Mouse (Mus musculus) neural tube, embryonic 13.5 days (tissue): ENCODE data around the gene Taf1c. TPM values are rescaled to one million over a fixed set of nuclear protein-coding genes. Genes with fewer than 3 reads are reported as not detected.

Experiments
- ATAC-seq: fragments of 200-750 bp; cut with Nextera tagmentation; 2 replicates; pipeline ENCODE4 v1.8.0; 2017; ENCODE audit warnings: low read depth, mild to moderate bottlenecking, moderate TSS enrichment, moderate library complexity
- H3K27ac ChIP-seq: fragments of 300-500 bp; sonication (generic); replicated peaks from 2 replicates; pipeline ENCODE4 v1.5.1; 2015; ENCODE audit warnings: moderate library complexity, mild to moderate bottlenecking, inconsistent platforms
- H3K27me3 ChIP-seq: fragments of 300-500 bp; sonication (generic); 2 replicates; pipeline ENCODE4 v1.6.1; 2015; ENCODE audit warnings: mild to moderate bottlenecking, inconsistent platforms
- H3K36me3 ChIP-seq: fragments of 300-500 bp; sonication (generic); 2 replicates; pipeline ENCODE4 v1.6.1; 2015; ENCODE audit warnings: mild to moderate bottlenecking, inconsistent platforms
- H3K4me1 ChIP-seq: fragments of 300-500 bp; sonication (generic); replicated peaks from 2 replicates; pipeline ENCODE4 v1.6.1; 2015; ENCODE audit warnings: inconsistent platforms
- H3K4me2 ChIP-seq: fragments of 300-500 bp; sonication (generic); 2 replicates; pipeline ENCODE4 v1.6.1; 2015; ENCODE audit warnings: inconsistent platforms, mild to moderate bottlenecking, moderate library complexity
- H3K4me3 ChIP-seq: fragments of 300-500 bp; sonication (generic); 2 replicates; pipeline ENCODE4 v1.5.1; 2015; ENCODE audit warnings: mild to moderate bottlenecking, inconsistent platforms
- H3K9ac ChIP-seq: fragments of 300-500 bp; sonication (generic); 2 replicates; pipeline ENCODE4 v1.6.1; 2015; ENCODE audit warnings: moderate library complexity, mild to moderate bottlenecking, inconsistent platforms
- H3K9me3 ChIP-seq: fragments of 300-500 bp; sonication (generic); 2 replicates; pipeline ENCODE4 v1.6.1; 2016; ENCODE audit warnings: inconsistent platforms
- WGBS: fragments of 180-500 bp; shearing (Covaris S2); methylation state at CpG from one replicate; pipeline ENCODE4 v1.1.7; 2015; 5-methylcytosine and 5-hydroxymethylcytosine counted together
- polyA plus RNA-seq: library from polyadenylated mRNA; unstranded; fragments of >200 nt; fragmentation: Nextera tagmentation; extraction: Ambion mirVana; gene quantifications from 2 replicates; pipeline ENCODE4 v1.2.1, GENCODE M21; 2015

The Taf1c gene
- polyA plus RNA-seq, 1 experiment from 2014 or later: 14.7 TPM

DNA sequence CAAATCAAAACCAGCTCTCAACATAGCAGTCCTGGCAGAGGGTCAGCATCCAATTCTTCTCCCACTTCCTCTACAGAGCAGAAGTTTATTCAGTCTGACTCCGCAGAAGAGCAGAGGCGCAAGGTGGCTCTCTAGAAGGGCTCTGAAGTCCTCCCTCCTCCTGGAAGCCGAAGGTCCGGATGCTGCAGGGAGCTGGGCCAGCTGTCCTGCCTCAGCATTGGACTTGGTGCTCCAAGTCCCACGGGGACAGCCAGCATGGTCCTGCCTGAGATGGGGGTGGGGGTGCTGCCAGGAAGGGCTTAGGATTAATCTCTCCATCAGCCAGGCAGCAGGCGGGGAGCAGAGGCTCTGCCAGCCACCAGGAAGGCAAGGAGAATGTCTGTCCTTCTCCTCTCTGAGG is 30.4 kb upstream of the Taf1c start, which contains the start of gene Kcng4:
TSS of gene Kcng4 (minus strand) at position 303 of the 400 bp plus-strand sequence.
- 61% methylated on average over 6 of the region's 6 CpGs for WGBS
- ATAC-seq: no peak
- no peak within 1 kb of the TSS for H3K4me2 ChIP-seq
- peaks cover 34% of the 10 kb centered on the region for H3K4me1 ChIP-seq
- no peaks in the 10 kb centered on the region for H3K36me3 ChIP-seq
- H3K4me3 ChIP-seq: no peak within 1 kb of the TSS
- H3K9me3 ChIP-seq: no peaks in the 10 kb centered on the region
- H3K27ac ChIP-seq: 0 out of 2 replicates have a peak within 1 kb of the TSS, but pooled peaks have one; percentile 4
- no peak within 1 kb of the TSS for H3K9ac ChIP-seq
- H3K27me3 ChIP-seq: peaks cover 20% of the 10 kb centered on the region

DNA sequence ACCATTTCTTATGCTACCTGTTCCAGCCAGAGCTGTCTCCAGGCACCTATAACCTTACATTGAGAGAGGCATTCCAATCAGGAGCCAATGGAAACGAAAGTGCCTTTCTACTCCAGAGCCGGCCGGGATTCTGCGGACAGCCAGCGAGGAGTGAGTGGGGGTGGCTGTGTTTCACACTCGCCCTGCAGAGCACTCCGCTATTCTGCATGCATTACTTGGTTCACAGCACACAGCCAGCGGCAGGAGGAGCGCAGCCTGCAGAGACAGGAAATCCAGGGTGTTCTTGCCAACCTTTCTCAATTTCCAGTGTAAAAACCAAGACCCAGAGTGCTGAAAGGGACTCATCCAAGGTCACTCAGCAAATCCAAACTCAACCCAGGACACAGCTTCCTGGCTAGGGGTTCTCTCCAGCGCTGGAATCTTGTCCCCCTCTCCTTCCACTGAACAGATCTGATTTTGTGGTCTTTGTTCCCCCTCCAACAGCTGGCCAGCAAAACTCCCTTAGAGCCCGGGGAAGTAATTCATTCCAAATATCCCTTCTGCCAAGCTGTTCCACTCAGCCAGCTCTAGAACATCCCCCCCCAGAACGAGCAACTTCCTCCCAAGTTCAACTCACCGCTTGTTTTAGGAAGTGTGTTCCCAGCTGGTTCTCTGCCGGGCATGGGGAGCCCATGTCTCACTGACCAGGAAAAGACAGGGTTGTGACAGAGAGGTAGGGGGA is 29.8 kb upstream of the Taf1c start:
- Histone ChIP-seq H3K4me2 (no peak overlapping the region), H3K9ac (no peak overlapping the region), H3K27me3 (peaks cover 20% of the 10 kb centered on the region), H3K27ac (0 out of 2 replicates have a peak overlapping the region, but pooled peaks have one; percentile 4), H3K4me3 (no peak overlapping the region), H3K9me3 (no peaks in the 10 kb centered on the region), H3K4me1 (peaks cover 33% of the 10 kb centered on the region), H3K36me3 (no peaks in the 10 kb centered on the region)
- WGBS: 24% methylated on average over 14 of the region's 14 CpGs
- ATAC-seq: no peak

DNA sequence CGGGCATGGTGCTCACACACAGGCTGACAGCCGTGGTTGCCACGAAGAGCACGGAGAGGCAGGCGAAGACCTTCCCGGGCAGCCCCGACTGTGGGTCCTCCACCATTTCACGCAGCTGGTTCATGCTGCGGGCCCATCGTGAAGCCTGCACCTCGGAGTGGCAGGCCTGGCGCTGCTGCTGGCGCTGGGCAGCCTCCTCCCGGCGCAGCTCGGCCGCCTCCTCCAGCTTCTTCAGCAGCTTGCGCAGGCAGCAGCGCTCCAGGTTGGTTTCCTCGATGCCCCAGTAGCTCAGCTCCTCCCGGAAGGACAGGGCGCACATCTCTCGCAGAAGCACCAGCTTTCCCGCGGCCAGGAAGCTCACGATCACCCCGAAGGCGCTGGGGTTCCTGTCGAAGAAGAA is 27.9 kb upstream of the Taf1c start:
- Histone ChIP-seq H3K4me1 (peaks cover 33% of the 10 kb centered on the region), H3K27me3 (peaks cover 20% of the 10 kb centered on the region), H3K27ac (no peak overlapping the region), H3K9me3 (no peaks in the 10 kb centered on the region), H3K4me2 (no peak overlapping the region), H3K4me3 (no peak overlapping the region), H3K36me3 (no peaks in the 10 kb centered on the region), H3K9ac (0 out of 2 replicates have a peak overlapping the region, but pooled peaks have one; percentile 26)
- ATAC-seq: no peak
- 55% methylated on average over 29 of the region's 29 CpGs for whole genome bisulfite sequencing

DNA sequence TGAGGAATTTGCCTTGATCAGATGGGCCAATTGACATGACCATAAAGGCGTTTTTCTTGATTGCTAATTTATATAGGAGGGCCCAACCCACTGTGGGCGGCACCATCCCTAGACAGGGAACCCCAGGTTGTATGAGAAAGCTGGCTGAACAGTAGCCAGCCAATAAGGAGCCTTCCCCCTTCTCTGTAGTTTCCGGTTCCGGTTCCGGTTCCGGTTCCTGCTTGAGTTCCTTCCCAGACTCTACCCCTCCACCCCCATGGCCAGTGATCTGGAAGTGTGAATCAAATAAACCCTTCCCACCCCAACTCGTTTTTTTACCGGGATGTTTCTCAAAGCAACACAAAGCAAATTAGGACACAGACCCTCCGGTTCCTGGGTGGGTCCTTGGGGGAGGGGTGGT is 27.2 kb upstream of the Taf1c start:
- H3K4me3 ChIP-seq: no peak overlapping the region

DNA sequence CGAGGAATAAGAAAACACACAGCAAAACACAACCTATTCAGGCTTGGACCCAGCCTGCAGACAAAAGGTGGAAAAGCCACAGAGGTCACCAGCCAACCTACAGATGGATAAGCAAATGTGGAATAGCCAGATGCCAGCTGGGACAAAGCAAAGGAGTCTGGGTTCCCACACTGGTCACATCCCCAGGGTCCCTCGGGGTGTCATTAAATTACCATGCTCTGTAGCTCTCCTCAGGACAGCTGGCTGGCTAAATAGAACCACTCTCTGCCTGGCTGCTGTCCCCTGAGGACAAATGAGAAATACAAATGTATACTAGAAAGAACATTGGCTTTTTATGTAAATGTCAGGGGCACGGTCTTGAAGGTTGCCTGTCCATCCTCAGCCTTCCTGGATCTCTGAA is 25.8 kb upstream of the Taf1c start:
- ATAC-seq: peak; percentile 53; the same call in 1 of the 2 replicates
- H3K9ac ChIP-seq: no peak overlapping the region
- no peak overlapping the region for H3K27ac ChIP-seq
- no peaks in the 10 kb centered on the region for H3K36me3 ChIP-seq
- peaks cover 32% of the 10 kb centered on the region for H3K4me1 ChIP-seq
- no peaks in the 10 kb centered on the region for H3K9me3 ChIP-seq
- H3K27me3 ChIP-seq: peaks cover 11% of the 10 kb centered on the region
- WGBS: 16% methylated on average over 3 of the region's 3 CpGs
- no peak overlapping the region for H3K4me2 ChIP-seq
- no peak overlapping the region for H3K4me3 ChIP-seq

More for the DNA sequence above, 27.2 kb upstream of the Taf1c start:
- Histone ChIP-seq H3K27me3 (peaks cover 13% of the 10 kb centered on the region), H3K4me2 (no peak overlapping the region), H3K27ac (no peak overlapping the region), H3K9ac (no peak overlapping the region), H3K9me3 (no peaks in the 10 kb centered on the region), H3K36me3 (no peaks in the 10 kb centered on the region), H3K4me1 (peaks cover 33% of the 10 kb centered on the region)
- no peak for ATAC-seq
- 88% methylated on average over 9 of the region's 9 CpGs for WGBS

DNA sequence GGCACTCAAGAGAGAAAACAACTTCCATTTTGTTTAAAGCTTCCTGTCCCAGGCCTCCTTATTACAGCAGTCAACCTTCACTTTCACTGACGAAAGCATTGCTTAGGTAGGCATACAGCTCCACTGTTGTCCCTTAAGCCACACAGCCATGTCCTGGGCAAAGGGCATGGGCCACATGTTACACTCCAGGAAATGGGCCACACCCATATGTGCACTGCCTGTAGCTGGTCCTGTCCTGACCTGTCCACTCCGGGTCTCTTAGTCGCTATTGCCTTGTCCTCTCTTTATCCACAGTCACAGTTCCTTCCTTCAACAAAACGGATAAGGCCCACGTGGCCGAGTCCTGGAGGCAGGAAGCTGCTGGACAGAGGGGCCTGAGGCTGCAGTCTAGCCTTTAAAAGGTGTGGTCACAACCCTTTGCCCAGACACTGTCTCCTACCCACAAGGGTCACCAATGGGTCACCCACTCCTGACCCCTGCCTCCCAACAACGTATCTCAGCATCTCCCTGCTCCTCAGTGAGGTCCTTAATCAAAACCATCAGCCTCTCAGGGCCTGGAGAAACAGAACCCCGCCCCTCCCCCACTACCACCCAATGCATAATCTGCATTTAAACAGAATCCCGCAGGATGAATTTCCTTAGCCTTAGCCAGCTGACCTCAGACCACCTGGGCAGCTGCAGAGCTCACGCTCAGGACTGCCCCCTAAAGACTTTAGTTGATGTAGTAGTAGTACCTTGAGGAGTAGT is 22.8 kb upstream of the Taf1c start:
- ATAC-seq: no peak
- H3K4me2 ChIP-seq: no peak overlapping the region
- H3K36me3 ChIP-seq: no peaks in the 10 kb centered on the region
- WGBS: 40% methylated on average over 10 of the region's 10 CpGs
- no peak overlapping the region for H3K27ac ChIP-seq
- H3K4me3 ChIP-seq: no peak overlapping the region
- no peaks in the 10 kb centered on the region for H3K27me3 ChIP-seq
- peaks cover 14% of the 10 kb centered on the region for H3K4me1 ChIP-seq
- no peak overlapping the region for H3K9ac ChIP-seq
- H3K9me3 ChIP-seq: no peaks in the 10 kb centered on the region

DNA sequence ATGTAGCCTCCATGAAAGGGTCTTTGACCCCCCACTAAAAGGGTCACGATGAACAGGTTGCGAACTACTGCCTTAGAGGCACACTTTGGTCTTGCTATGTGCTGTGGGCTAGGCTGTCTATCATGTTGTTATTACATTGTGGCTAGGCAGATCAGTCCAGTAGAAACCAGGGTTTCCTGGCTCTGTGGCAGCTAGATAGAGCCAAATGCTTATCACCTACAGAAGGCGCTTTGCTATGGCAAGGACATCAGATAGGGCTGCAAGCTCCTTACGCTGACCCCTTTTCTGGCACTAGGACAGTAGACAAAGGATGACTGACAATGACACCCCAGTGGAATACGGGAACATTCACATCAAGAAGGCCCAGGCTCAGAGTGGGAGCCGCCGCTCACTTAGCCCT is 22.2 kb upstream of the Taf1c start:
- Histone ChIP-seq H3K36me3 (no peaks in the 10 kb centered on the region), H3K9me3 (no peaks in the 10 kb centered on the region), H3K27ac (no peak overlapping the region), H3K4me1 (peaks cover 14% of the 10 kb centered on the region), H3K4me2 (no peak overlapping the region), H3K4me3 (no peak overlapping the region), H3K9ac (no peak overlapping the region), H3K27me3 (no peaks in the 10 kb centered on the region)
- no peak for ATAC-seq
- 89% methylated on average over 7 of the region's 7 CpGs for WGBS

DNA sequence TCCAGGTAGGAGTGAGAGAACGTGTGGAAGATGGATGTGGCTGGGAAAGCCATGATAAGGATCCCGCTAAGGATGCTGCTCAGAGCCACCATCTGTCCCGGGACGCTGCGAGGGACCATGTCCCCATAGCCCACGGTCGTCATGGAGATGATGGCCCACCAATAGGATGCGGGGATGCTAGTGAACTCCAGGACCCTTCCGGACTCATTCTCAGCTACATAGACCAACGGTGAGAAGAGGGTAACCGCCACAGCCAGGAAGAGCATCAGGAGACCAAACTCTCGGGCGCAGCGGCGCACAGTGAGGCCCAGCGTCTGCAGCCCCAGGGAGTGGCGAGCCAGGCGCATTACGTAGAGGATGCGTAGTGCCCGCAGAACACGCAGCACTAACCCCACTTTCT is 20.8 kb upstream of the Taf1c start:
- Histone ChIP-seq H3K27me3 (no peaks in the 10 kb centered on the region), H3K27ac (no peak overlapping the region), H3K4me1 (peaks cover 7% of the 10 kb centered on the region), H3K4me3 (no peak overlapping the region), H3K4me2 (no peak overlapping the region), H3K36me3 (no peaks in the 10 kb centered on the region), H3K9ac (no peak overlapping the region), H3K9me3 (no peaks in the 10 kb centered on the region)
- 72% methylated on average over 22 of the region's 22 CpGs for WGBS
- ATAC-seq: no peak

DNA sequence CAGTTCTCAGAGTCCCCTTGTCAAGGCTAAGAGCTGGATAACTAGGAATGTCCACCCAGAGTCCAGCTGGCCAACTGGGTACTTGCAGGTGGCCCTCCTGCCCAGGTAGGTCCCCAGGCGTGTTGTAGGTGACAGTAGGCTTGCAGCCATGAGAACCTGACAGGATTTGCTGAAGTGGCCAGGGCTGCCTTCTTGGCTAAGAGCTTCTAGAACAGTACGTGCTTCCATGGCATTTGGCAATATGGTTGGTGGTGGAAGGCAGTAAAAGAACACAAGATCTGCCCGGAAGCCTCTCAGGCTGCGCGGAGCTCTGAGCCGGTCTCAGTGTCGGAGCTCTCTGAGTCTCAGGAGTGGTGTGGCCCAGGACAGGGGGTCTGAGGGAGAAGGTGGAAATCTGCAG is 19.9 kb upstream of the Taf1c start:
- Histone ChIP-seq H3K9me3 (no peaks in the 10 kb centered on the region), H3K27ac (no peak overlapping the region), H3K4me1 (no peaks in the 10 kb centered on the region; the same call in 1 of the 2 replicates), H3K9ac (no peak overlapping the region), H3K36me3 (no peaks in the 10 kb centered on the region), H3K4me3 (no peak overlapping the region), H3K4me2 (no peak overlapping the region), H3K27me3 (no peaks in the 10 kb centered on the region)
- no peak for ATAC-seq
- 88% methylated on average over 7 of the region's 7 CpGs for WGBS

DNA sequence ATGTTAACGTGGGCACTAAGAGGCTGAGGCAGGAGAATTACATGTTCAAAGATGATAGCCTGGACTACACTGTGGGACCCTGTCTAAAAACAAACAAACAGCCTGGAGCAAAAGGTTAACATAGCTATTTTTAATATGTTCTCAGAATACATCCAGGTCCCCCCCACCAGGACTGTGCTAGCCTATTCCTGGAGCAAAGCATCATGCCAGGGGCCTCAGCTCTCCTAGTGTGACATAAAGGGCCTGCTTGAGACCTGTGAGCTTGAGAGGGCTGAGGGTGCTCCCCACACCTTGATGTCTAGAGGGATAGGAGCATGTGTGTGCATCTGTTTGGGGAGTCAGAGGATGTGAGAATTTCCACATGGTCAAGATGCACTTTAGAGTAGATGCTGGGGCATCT is 18.7 kb upstream of the Taf1c start:
- H3K27ac ChIP-seq: no peak overlapping the region
- H3K36me3 ChIP-seq: no peaks in the 10 kb centered on the region
- H3K4me3 ChIP-seq: no peak overlapping the region
- no peaks in the 10 kb centered on the region for H3K27me3 ChIP-seq
- H3K4me1 ChIP-seq: no peaks in the 10 kb centered on the region; the same call in 1 of the 2 replicates
- H3K4me2 ChIP-seq: no peak overlapping the region
- no peak for ATAC-seq
- H3K9ac ChIP-seq: no peak overlapping the region
- 78% methylated on average over 1 of the region's 1 CpGs for WGBS
- no peaks in the 10 kb centered on the region for H3K9me3 ChIP-seq

DNA sequence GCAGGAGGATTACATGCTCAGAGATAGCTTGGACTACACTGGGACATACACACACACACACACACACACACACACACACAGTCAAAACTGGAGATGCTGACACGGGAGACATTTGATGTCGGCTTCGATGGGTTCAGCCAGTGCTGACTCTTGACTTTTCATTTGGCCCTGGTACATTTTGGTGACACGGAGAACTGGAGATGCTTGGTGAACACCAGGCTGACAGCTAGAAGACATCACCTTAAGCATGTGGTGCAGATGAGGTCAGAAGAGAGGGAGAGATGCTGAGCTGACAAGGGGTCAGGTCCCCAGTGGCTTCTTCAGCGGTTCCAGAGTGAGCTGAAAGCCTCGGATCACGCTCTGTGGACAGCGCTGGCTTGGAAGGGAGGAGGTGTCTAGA is 18.0 kb upstream of the Taf1c start:
- no peaks in the 10 kb centered on the region for H3K9me3 ChIP-seq
- H3K4me3 ChIP-seq: no peak overlapping the region
- no peaks in the 10 kb centered on the region; the same call in 1 of the 2 replicates for H3K4me1 ChIP-seq
- H3K9ac ChIP-seq: no peak overlapping the region
- no peaks in the 10 kb centered on the region for H3K27me3 ChIP-seq
- no peaks in the 10 kb centered on the region for H3K36me3 ChIP-seq
- WGBS: 85% methylated on average over 8 of the region's 8 CpGs
- H3K27ac ChIP-seq: no peak overlapping the region
- ATAC-seq: no peak
- no peak overlapping the region for H3K4me2 ChIP-seq

DNA sequence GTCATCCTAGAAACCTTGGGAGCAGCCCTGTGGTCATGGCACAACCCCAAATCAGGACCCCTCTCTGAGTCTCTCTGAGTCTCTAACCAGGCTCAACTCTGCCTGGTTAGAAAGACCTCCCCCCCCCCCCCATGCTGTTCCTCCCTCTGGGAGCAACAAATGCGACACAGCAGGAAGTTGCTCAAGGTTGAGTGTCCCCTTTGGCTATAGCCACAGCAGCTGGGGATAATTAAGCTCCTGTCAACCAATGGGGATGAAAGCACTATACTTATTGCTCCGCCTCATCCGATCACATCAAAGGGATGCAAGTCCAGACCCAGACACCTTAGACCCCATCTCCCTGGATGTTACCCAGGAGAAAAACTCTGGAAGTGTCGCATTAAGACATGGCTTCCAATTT is 17.5 kb upstream of the Taf1c start:
- Histone ChIP-seq H3K27me3 (no peaks in the 10 kb centered on the region), H3K4me3 (no peak overlapping the region), H3K9ac (no peak overlapping the region), H3K27ac (no peak overlapping the region), H3K9me3 (no peaks in the 10 kb centered on the region), H3K4me1 (no peaks in the 10 kb centered on the region), H3K4me2 (no peak overlapping the region), H3K36me3 (no peaks in the 10 kb centered on the region)
- 44% methylated on average over 4 of the region's 4 CpGs for WGBS
- no peak for ATAC-seq
